Mouse (Mus musculus) heart, embryonic 10.5 days (tissue): ENCODE data around the gene Pdlim7. TPM values are rescaled to one million over a fixed set of nuclear protein-coding genes. Genes with fewer than 3 reads are reported as not detected.
A peak's percentile ranks its signal among the peaks of the same experiment; 100 is the strongest.

Experiments used
- DNase-seq: peaks from one replicate; pipeline ENCODE4 v3.0.0-alpha.2; 2017; ENCODE audit warnings: low spot score
- H3K27ac ChIP-seq: fragments of 300-500 bp; sonication (generic); 2 replicates; pipeline ENCODE4 v1.5.1; 2016; ENCODE audit warnings: mild to moderate bottlenecking
- H3K27me3 ChIP-seq: fragments of 300-500 bp; sonication (generic); 2 replicates; pipeline ENCODE4 v1.6.1; 2016; ENCODE audit warnings: mild to moderate bottlenecking; ENCODE audit not compliant: poor library complexity, insufficient read depth, severe bottlenecking
- H3K36me3 ChIP-seq: fragments of 300-500 bp; sonication (generic); 2 replicates; pipeline ENCODE4 v1.6.1; 2016; ENCODE audit warnings: mild to moderate bottlenecking, moderate library complexity
- H3K4me1 ChIP-seq: fragments of 300-500 bp; sonication (generic); 2 replicates; pipeline ENCODE4 v1.6.1; 2016; ENCODE audit warnings: mild to moderate bottlenecking
- H3K4me3 ChIP-seq: fragments of 300-500 bp; sonication (generic); 2 replicates; pipeline ENCODE4 v1.5.1; 2016; ENCODE audit warnings: mild to moderate bottlenecking, moderate library complexity
- H3K9me3 ChIP-seq: fragments of 300-500 bp; sonication (generic); 2 replicates; pipeline ENCODE4 v1.6.1; 2016; ENCODE audit warnings: mild to moderate bottlenecking, moderate library complexity
- whole genome bisulfite sequencing: fragments of 180-500 bp; shearing (Covaris S2); methylation state at CpG from one replicate; pipeline ENCODE4 v1.1.7; 2016; 5-methylcytosine and 5-hydroxymethylcytosine counted together
- polyA plus RNA-seq: library from polyadenylated mRNA; unstranded; fragments of >200 nt; fragmentation: Nextera tagmentation; extraction: Ambion mirVana; gene quantifications from 2 replicates; pipeline ENCODE4 v1.2.1, GENCODE M21; 2016

Gene Pdlim7
- polyA plus RNA-seq, 1 experiment from 2014 or later, result 397 TPM

DNA sequence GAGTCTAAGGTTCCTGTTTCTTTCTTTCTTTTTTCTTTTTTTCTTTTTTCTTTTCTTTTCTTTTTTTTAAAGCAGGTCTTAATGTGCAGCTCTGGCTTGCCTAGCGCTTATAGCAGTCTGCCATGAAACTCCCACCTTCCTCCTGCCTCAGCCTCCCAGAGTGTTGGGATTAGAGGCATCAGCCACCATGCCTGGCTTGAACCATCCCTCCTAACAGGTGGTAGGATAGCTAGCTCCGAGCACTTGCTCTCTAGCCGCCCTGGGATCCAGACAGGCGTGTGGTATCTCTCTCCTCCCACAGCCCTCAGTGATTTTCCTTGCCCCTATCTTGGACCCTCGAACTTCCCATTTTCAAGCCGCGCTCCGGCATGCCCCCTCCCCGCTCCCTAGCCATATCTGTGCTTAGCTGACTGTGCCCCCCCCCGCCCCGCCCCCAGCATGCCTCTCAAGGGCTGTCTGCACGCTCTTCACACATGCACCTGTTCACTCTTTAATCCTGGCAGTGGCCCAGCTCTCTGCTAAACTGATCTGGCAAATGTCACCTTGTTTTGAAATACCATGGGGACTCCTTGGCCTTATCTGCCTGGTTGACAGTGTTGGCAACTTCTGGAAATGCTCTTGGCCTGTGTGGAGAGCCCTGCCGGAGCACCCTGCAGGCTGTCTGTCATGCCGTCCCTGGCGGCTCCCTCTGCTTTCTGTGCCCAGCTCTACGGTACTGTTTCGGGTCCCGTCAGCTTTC, 18.4 kb downstream of the Pdlim7 start:
- Histone ChIP-seq H3K36me3 (peaks cover 29% of the 10 kb centered on the region), H3K9me3 (no peaks in the 10 kb centered on the region), H3K27me3 (peaks cover 62% of the 10 kb centered on the region), H3K4me3 (peak overlapping the region; percentile 18; the same call in 1 of the 2 replicates), H3K27ac (peak overlapping the region; percentile 47; the same call in 1 of the 2 replicates), H3K4me1 (peaks cover 34% of the 10 kb centered on the region)
- WGBS, result 6% methylated on average over 18 of the region's 18 CpGs
- DNase-seq, result peak; percentile 91

DNA sequence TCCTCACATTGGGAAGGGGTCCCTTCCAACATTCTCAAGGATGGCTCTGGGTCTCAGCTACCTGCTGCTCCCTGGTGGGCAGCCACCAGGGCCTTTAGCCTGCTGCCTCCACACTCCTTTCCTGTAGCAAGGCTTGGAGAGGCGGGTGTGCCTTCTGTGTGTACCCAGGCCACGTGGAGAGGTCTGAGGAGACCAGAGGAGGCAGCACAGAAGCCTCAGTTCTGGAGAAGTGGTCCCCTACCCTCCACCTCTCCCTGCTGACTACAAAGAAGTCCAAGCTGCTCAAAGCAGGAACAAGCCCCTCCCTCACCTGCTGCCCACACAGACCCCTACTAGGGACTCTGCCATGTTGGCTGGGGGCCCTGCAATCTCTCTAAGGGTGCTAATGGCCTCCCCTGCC, 19.2 kb downstream of the Pdlim7 start:
- no peak for DNase-seq
- no peak overlapping the region for H3K4me3 ChIP-seq
- H3K36me3 ChIP-seq, result peaks cover 23% of the 10 kb centered on the region
- H3K4me1 ChIP-seq, result peaks cover 34% of the 10 kb centered on the region
- 6% methylated on average over 2 of the region's 2 CpGs for WGBS
- H3K27me3 ChIP-seq, result peaks cover 66% of the 10 kb centered on the region
- H3K9me3 ChIP-seq, result no peaks in the 10 kb centered on the region
- H3K27ac ChIP-seq, result peak overlapping the region; percentile 17; the same call in 1 of the 2 replicates

GRCm38 (mm10) chr13:55487578-55488498, 25.6 kb downstream of the Pdlim7 start, which contains the start of gene Dbn1:
TSS of gene Dbn1 (minus strand) at chr13:55488111.
- peaks cover 6% of the 10 kb centered on the region; the same call in 1 of the 2 replicates for H3K36me3 ChIP-seq
- peak within 1 kb of the TSS; percentile 96 for H3K27ac ChIP-seq
- H3K4me3 ChIP-seq, result peak within 1 kb of the TSS; percentile 95
- H3K27me3 ChIP-seq, result peaks cover 90% of the 10 kb centered on the region
- no peaks in the 10 kb centered on the region for H3K9me3 ChIP-seq
- no peak for DNase-seq
- peaks cover 53% of the 10 kb centered on the region for H3K4me1 ChIP-seq
- WGBS, result under 1% methylated on average over 67 of the region's 83 CpGs

DNA sequence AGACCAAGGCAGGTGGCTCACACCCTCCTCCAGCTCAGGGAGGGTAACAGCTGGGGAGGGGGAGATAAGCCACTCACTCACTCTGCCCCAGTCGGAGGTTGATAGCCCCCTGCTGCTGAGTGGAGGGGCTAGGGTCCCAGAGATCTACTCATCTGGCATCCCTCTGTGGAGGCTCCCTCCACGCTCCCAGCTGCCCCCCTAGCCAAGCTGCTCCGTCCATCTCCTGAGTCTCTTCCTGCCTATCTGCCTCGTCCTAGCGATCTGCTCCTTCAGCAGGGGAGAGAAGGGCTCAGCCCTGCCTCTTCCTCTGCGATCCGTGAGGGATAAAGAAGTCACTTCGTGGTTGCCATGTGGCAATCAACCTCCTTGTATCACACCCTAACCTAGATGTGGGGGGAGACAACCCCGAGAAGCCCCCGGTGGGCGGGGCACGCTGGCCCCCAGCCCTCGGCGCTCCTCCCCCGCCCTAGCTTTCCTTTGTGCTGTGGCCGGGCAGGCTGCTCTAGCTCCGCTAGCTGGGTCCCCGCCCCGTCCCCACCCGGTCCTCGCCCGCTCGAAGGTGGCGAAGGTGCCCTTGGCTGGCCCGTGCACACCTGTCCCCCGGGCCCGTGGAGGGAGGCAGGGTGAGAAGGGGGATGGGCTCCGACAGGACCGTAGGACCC, 26.4 kb downstream of the Pdlim7 start:
- Histone ChIP-seq H3K27ac (peak overlapping the region; percentile 96), H3K9me3 (no peaks in the 10 kb centered on the region), H3K36me3 (peaks cover 13% of the 10 kb centered on the region), H3K4me3 (peak overlapping the region; percentile 95), H3K4me1 (peaks cover 57% of the 10 kb centered on the region), H3K27me3 (peaks cover 90% of the 10 kb centered on the region)
- no peak for DNase-seq
- WGBS, result 2% methylated on average over 26 of the region's 29 CpGs

DNA sequence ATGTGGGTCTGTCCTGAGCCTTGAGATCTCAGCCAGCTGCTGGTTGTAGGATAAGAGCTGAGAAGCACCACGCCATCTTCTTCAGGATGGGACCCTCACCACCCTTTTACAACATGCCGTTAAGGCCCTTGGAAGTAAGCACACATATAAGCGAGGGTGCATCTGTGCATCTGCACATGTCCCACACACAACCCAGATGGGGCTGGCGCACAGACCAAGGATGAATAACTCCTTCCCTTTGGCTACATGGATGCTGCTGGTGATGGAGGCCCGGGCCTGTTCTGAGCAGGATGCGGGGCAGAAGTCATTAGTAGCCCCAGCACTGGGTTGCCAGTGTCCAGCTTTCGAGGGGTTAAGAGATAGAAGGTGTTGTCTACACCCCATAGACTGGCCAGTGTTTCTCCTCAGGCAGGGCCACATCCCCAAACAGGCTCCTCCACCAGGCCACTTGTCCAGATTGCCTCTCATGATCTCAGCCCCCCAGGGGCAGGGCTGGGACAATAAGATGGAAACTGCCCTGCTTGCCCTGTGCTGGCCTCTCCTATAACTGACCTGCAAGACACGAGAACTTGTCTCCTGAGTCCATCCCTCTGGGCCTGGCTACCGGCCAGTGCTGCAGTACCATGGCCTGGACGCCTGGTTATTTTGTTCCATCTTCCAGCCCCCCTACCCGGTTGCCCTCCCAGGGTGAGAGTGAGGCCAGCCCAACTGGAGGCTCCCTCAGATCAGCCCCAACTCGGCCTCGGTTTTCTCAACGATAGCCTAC, 27.3 kb downstream of the Pdlim7 start:
- H3K36me3 ChIP-seq, result peaks cover 22% of the 10 kb centered on the region
- H3K4me1 ChIP-seq, result peaks cover 57% of the 10 kb centered on the region
- H3K4me3 ChIP-seq, result peak overlapping the region; percentile 95
- WGBS, result 45% methylated on average over 14 of the region's 14 CpGs
- DNase-seq, result no peak
- peaks cover 90% of the 10 kb centered on the region for H3K27me3 ChIP-seq
- no peaks in the 10 kb centered on the region for H3K9me3 ChIP-seq
- H3K27ac ChIP-seq, result peak overlapping the region; percentile 96

- 53% methylated on average over 7 of the region's 7 CpGs for WGBS
- Histone ChIP-seq H3K4me3 (0 out of 2 replicates have a peak overlapping the region, but pooled peaks have one; percentile 3), H3K27ac (no peak overlapping the region), H3K9me3 (no peaks in the 10 kb centered on the region), H3K4me1 (peaks cover 57% of the 10 kb centered on the region), H3K36me3 (peaks cover 38% of the 10 kb centered on the region), H3K27me3 (peaks cover 82% of the 10 kb centered on the region)
- DNase-seq, result no peak
Observed at GRCm38 (mm10) chr13:55484520-55485088, 28.9 kb downstream of the Pdlim7 start.

- Histone ChIP-seq H3K4me3 (no peak overlapping the region), H3K9me3 (no peaks in the 10 kb centered on the region), H3K27ac (no peak overlapping the region), H3K27me3 (peaks cover 72% of the 10 kb centered on the region), H3K4me1 (peaks cover 60% of the 10 kb centered on the region), H3K36me3 (peaks cover 48% of the 10 kb centered on the region)
- DNase-seq, result no peak
- 55% methylated on average over 15 of the region's 15 CpGs for WGBS
Observed at GRCm38 (mm10) chr13:55483593-55483992, 29.9 kb downstream of the Pdlim7 start.

GRCm38 (mm10) chr13:55483071-55483470, 30.4 kb downstream of the Pdlim7 start:
- DNase-seq, result no peak
- 41% methylated on average over 9 of the region's 9 CpGs for WGBS
- H3K36me3 ChIP-seq, result peaks cover 48% of the 10 kb centered on the region
- H3K27me3 ChIP-seq, result peaks cover 66% of the 10 kb centered on the region
- no peaks in the 10 kb centered on the region for H3K9me3 ChIP-seq
- H3K4me3 ChIP-seq, result no peak overlapping the region
- H3K27ac ChIP-seq, result no peak overlapping the region
- peaks cover 57% of the 10 kb centered on the region for H3K4me1 ChIP-seq

DNA sequence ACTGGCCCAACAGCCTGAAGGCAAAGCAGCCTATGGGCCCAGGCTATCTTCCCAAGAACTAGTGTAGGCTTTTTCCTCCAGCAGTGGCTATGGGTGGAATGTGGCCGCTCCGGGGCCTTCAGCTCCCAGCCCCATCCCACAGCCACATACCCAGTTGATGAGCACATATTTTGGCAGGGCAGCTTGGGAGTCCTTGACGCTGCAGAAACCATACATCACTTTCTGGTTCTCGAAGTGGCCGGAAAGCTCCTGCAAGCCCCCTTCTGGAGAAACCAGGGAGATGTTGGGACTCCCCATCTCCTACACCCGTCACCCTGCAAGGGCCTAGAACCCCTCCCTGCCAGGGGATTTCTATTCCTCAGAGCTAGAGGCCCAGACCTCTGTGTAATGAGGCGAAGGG, 30.9 kb downstream of the Pdlim7 start:
- Histone ChIP-seq H3K4me3 (no peak overlapping the region), H3K36me3 (peaks cover 52% of the 10 kb centered on the region), H3K4me1 (peaks cover 52% of the 10 kb centered on the region), H3K27me3 (peaks cover 63% of the 10 kb centered on the region), H3K27ac (no peak overlapping the region), H3K9me3 (no peaks in the 10 kb centered on the region)
- no peak for DNase-seq
- WGBS, result 78% methylated on average over 7 of the region's 7 CpGs

GRCm38 (mm10) chr13:55479929-55480328, 33.5 kb downstream of the Pdlim7 start:
- H3K9me3 ChIP-seq, result no peaks in the 10 kb centered on the region
- peaks cover 78% of the 10 kb centered on the region for H3K36me3 ChIP-seq
- H3K4me3 ChIP-seq, result no peak overlapping the region
- DNase-seq, result no peak
- peaks cover 27% of the 10 kb centered on the region for H3K4me1 ChIP-seq
- no peak overlapping the region for H3K27ac ChIP-seq
- peaks cover 61% of the 10 kb centered on the region for H3K27me3 ChIP-seq

GRCm38 (mm10) chr13:55479008-55479407, 34.5 kb downstream of the Pdlim7 start:
- no peak overlapping the region for H3K27ac ChIP-seq
- peaks cover 23% of the 10 kb centered on the region for H3K4me1 ChIP-seq
- H3K4me3 ChIP-seq, result no peak overlapping the region
- H3K36me3 ChIP-seq, result peaks cover 87% of the 10 kb centered on the region
- H3K27me3 ChIP-seq, result peaks cover 62% of the 10 kb centered on the region
- WGBS, result 54% methylated on average over 7 of the region's 7 CpGs
- no peaks in the 10 kb centered on the region for H3K9me3 ChIP-seq
- DNase-seq, result no peak

DNA sequence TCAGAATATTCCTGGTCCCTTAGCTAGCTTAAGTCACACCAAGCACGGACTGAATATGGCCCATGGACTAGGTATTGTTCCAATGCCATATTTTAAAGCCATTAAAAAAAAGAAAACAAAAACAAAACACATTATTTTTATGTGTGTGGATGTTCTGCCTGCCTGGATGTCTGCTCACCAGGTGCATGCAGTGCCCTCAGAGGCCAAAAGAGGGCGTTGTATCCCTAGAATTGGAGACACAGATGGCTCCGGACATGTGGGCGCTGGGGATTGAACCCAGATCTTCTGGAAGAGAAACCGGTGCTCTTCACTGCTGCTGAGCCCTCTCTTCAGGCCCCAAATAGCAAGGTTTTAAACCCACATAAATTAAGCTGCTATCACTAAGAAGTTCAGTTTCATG, 35.4 kb downstream of the Pdlim7 start:
- peaks cover 15% of the 10 kb centered on the region; the same call in 1 of the 2 replicates for H3K4me1 ChIP-seq
- no peak overlapping the region for H3K4me3 ChIP-seq
- 44% methylated on average over 5 of the region's 5 CpGs for WGBS
- no peak overlapping the region for H3K27ac ChIP-seq
- H3K9me3 ChIP-seq, result no peaks in the 10 kb centered on the region
- peaks cover 86% of the 10 kb centered on the region for H3K36me3 ChIP-seq
- DNase-seq, result no peak
- peaks cover 62% of the 10 kb centered on the region for H3K27me3 ChIP-seq
